Mouse (Mus musculus) spleen, adult 12 weeks (tissue): ENCODE data around the gene Dnase1l3.

Source experiments
- DNase-seq: peaks from one replicate; pipeline ENCODE4 v3.0.0; 2022; ENCODE audit warnings: low spot score

Gene Dnase1l3

GRCm38 (mm10) chr14:7994271-7994767, at the start of gene Dnase1l3:
Gene Dnase1l3 (minus strand): TSS chr14:7994573.
- no peak for DNase-seq

DNA sequence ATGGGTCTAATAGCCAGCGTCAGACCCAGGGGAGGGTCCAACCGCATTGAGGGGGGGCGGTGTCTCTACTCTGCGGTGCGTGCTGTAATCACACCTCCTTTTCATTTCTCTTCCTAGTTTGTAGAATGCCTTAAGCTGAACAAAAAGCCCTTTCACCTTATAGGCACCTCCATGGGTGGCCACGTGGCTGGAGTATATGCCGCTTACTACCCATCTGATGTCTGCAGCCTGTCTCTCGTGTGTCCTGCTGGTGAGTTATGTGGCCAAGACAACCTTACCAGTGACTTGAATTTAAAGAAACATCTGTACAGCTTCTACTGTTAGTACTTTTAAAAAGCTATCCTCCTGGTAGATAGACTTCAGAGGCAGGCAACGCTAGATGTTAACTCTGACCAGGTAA, 48.2 kb upstream of the Dnase1l3 start:
- no peak for DNase-seq

DNA sequence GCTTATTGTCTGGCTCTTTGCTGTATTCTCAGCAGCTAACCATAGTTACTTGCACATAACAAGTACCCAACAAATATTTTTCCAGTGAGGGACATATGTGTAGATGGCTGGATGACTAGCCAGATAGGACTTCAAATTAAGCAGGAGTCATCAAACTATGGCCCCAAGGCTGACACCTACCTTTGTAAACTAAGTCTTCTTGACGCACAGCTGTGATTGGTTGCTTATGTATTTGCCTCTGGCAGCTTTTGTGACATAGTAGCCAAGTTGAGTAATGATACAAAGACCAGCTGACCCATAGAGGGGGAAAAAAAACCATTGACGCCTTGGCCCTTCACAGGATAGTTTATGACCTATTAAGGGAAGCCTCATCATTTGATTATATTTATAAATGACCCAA, 47.7 kb upstream of the Dnase1l3 start:
- DNase-seq = no peak

- DNase-seq = no peak
Measured at GRCm38 (mm10) chr14:8040911-8041678, 46.7 kb upstream of the Dnase1l3 start.

DNA sequence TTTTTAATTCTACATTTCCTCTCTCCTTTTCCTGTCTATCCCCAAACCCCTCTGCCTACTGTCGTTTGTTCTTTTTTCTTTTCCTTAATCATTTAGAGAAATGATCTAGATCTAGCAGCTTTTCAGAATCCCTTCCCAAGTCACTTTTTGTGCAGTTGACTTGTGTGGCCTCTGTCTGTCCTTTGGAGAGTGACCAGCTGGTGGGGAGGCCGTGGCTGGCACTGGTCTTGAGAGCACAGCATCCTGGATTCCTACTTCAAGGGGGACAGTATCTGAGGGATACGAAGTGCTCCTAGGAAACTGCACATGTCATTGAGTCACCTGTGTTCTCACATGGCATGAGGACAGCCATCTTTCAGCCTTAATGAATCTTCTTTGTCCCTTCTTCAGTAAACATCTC, 45.8 kb upstream of the Dnase1l3 start:
- DNase-seq = no peak

- DNase-seq = no peak
Measured at GRCm38 (mm10) chr14:8038791-8039448, 44.5 kb upstream of the Dnase1l3 start.

DNA sequence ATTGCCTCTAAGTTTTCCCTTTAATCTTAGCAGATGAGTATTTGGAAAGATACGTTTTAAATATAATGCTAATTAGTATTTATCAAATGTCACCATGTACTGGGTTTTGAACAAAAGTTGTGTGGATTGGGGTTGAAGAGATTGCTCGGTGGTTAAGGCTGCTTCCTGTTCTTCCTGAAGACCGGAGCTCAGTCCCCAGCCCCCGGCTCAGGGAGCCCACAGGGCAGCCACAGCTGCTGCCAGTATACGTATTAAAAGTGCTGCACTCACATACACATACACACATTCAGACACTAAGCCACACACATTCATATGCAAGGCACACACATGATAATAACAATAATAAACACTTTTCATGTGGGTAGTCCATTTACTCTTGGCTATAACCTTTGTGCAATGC, 43.8 kb upstream of the Dnase1l3 start:
- DNase-seq = no peak

GRCm38 (mm10) chr14:8036406-8036805, 42.0 kb upstream of the Dnase1l3 start:
- DNase-seq = no peak

GRCm38 (mm10) chr14:8035951-8036350, 41.6 kb upstream of the Dnase1l3 start:
- DNase-seq = no peak

DNA sequence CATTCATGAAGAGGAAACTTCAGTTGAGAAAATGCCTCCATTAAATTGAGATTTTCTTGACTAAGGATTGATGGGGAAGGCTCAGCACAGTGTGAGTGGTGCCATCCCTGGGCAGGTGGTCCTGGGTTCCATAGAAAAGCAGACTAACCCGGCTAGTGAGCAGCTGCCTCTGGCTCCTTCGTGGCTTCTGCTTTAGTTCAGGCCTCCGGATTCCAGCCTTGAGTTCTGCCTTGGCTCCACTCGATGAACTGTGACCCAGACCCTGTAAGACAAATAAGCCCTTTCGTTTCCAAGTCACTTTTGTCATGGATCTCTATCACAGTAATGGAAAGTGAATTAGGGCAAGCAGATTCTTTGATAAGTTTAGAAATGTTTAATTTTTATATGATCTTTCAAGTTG, 40.2 kb upstream of the Dnase1l3 start:
- DNase-seq = no peak

- DNase-seq = no peak
Measured at GRCm38 (mm10) chr14:8032087-8032944, 37.9 kb upstream of the Dnase1l3 start.

DNA sequence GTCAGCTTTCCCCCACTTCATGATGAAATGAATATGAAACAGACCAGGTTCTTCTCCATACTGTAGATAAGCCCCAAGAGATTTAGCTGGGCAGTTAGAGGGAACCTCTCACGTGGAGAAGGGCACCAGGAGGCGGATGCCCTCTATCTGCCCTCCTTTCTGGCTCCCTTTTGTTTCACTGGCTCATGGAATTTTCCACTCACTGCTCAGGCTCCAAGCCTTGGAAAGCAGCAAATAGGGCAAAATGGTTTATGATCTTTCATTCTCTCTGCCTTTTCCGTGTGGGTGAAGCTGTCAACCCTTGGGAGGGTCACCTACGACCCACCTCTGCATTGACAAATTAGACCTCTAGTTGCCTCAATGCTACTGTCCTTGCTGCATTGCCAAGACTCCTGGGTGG, 36.2 kb upstream of the Dnase1l3 start:
- no peak for DNase-seq

DNA sequence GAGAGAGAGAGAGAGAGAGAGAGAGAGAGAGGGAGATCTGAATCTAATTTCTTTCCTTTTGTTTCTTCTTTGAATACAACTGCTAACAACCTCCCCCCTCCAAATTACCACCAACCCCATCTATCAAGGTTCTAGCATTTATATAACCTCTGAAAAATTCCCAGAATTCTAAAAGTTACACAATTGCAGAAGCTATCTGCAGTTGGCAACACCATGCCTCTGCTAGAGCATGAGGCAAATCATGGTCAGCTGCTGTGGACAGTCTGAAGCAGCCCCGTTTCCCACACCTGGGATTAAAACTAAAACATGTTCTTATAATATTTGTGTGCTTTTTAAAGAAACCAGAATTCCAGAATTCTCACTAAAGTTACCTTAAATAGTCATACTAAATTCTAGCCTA, 35.4 kb upstream of the Dnase1l3 start:
- DNase-seq = no peak

GRCm38 (mm10) chr14:8028086-8028485, 33.7 kb upstream of the Dnase1l3 start:
- no peak for DNase-seq

GRCm38 (mm10) chr14:8026769-8027531, 32.6 kb upstream of the Dnase1l3 start:
- DNase-seq = no peak

GRCm38 (mm10) chr14:8024936-8025335, 30.6 kb upstream of the Dnase1l3 start:
- no peak for DNase-seq

DNA sequence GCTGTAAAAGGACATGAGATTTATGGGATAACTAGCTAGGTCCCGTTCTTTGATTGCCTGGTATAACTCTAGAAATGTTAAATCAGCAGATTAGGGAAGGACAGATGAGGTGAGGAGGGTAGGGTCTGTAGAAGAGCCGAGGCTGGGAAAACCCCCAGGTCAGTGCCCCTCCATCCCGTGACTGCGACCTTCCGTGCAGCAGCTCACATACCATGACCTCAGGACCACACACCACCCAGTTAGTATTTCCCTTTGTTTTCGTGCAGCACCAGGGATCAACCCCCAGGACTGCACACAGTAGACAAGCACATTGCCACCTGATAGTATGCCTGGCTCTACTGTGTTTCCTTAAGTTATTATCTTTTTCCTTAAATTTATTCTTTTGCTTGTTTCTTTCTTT, 30.1 kb upstream of the Dnase1l3 start:
- no peak for DNase-seq

- no peak for DNase-seq
Measured at GRCm38 (mm10) chr14:8020546-8020945, 26.2 kb upstream of the Dnase1l3 start.

GRCm38 (mm10) chr14:8020011-8020410, 25.6 kb upstream of the Dnase1l3 start:
- DNase-seq = no peak

- no peak for DNase-seq
Measured at GRCm38 (mm10) chr14:8016951-8017350, 22.6 kb upstream of the Dnase1l3 start.

DNA sequence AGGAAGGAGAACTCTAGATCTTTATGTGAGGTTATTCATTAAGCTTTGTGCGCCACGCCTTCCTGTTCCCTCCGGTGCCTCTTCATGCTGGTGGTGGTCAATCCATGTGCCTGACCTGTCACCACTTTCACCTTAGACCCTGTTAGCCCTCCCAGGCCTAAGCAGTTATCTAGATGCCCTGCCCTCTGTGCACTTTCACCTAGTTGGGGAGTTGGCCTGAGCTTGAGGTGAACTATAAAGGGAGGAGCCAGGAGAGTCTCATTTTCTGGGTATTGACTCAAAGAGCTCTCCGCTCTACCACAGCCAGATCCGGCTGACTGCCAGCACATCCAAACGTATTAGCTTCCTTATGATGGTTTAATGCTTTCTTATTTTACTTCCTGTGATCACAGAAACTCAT, 21.9 kb upstream of the Dnase1l3 start:
- DNase-seq = no peak

GRCm38 (mm10) chr14:8015756-8016155, 21.4 kb upstream of the Dnase1l3 start:
- DNase-seq = no peak
